Mouse (Mus musculus) kidney, embryonic 14.5 days (tissue): ENCODE data around the gene Bgn. TPM values are rescaled to one million over a fixed set of nuclear protein-coding genes. Genes with fewer than 3 reads are reported as not detected.

ENCODE experiments used
- ATAC-seq: fragments of 200-750 bp; cut with Nextera tagmentation; 2 replicates; pipeline ENCODE4 v1.8.0; 2017; ENCODE audit warnings: moderate number of reproducible peaks, mild to moderate bottlenecking, moderate TSS enrichment, moderate library complexity; ENCODE audit not compliant: low FRiP score, low TSS enrichment
- H3K27ac ChIP-seq: fragments of 300-500 bp; sonication (generic); 2 replicates; pipeline ENCODE4 v1.5.1; 2014; ENCODE audit warnings: low read depth, mild to moderate bottlenecking, low read length, moderate library complexity, mixed read lengths
- H3K27me3 ChIP-seq: fragments of 300-500 bp; sonication (generic); 2 replicates; pipeline ENCODE4 v1.6.1; 2014; ENCODE audit warnings: mild to moderate bottlenecking, low read length; ENCODE audit not compliant: control insufficient read depth, insufficient read depth
- H3K36me3 ChIP-seq: fragments of 300-500 bp; sonication (generic); 2 replicates; pipeline ENCODE4 v1.6.1; 2014; ENCODE audit warnings: low read length, mixed read lengths; ENCODE audit not compliant: control insufficient read depth, insufficient read depth
- H3K4me1 ChIP-seq: fragments of 300-500 bp; sonication (generic); 2 replicates; pipeline ENCODE4 v1.6.1; 2014; ENCODE audit warnings: low read length, mixed read lengths; ENCODE audit not compliant: control insufficient read depth, insufficient read depth
- H3K4me2 ChIP-seq: fragments of 300-500 bp; sonication (generic); replicated peaks from 2 replicates; pipeline ENCODE4 v1.6.1; 2014; ENCODE audit warnings: low read depth, mild to moderate bottlenecking, low read length
- H3K4me3 ChIP-seq: fragments of 300-500 bp; sonication (generic); 2 replicates; pipeline ENCODE4 v1.5.1; 2014; ENCODE audit warnings: mild to moderate bottlenecking, low read length
- H3K9ac ChIP-seq: fragments of 300-500 bp; sonication (generic); 2 replicates; pipeline ENCODE4 v1.6.1; 2014; ENCODE audit warnings: low read depth, mild to moderate bottlenecking, low read length, moderate library complexity
- H3K9me3 ChIP-seq: fragments of 300-500 bp; sonication (generic); 2 replicates; pipeline ENCODE4 v1.6.1; 2016; ENCODE audit warnings: low read length; ENCODE audit not compliant: control insufficient read depth
- WGBS: fragments of 180-500 bp; shearing (Covaris S2); extraction: QIAGEN DNeasy Blood & Tissue Kit; methylation state at CpG from one replicate; pipeline ENCODE4 v1.1.7; 2014; 5-methylcytosine and 5-hydroxymethylcytosine counted together
- polyA plus RNA-seq: library from polyadenylated mRNA; unstranded; fragments of >200 nt; fragmentation: Nextera tagmentation; extraction: Ambion mirVana; gene quantifications from 2 replicates; pipeline ENCODE4 v1.2.1, GENCODE M21; 2014

Bgn gene
- polyA plus RNA-seq, 1 experiment from 2014 or later, result 84.0 TPM

- H3K36me3 ChIP-seq, result no peaks in the 10 kb centered on the region
- H3K4me2 ChIP-seq, result no peak overlapping the region
- no peaks in the 10 kb centered on the region for H3K9me3 ChIP-seq
- 52% methylated on average over 3 of the region's 3 CpGs for WGBS
- no peak overlapping the region for H3K4me3 ChIP-seq
- H3K4me1 ChIP-seq, result no peaks in the 10 kb centered on the region
- no peaks in the 10 kb centered on the region for H3K27me3 ChIP-seq
- H3K9ac ChIP-seq, result no peak overlapping the region
- H3K27ac ChIP-seq, result no peak overlapping the region
- ATAC-seq, result 0 out of 2 replicates have a peak, but pooled peaks have one; percentile 39
Observed at GRCm38 (mm10) chrX:73526410-73526887, 43.0 kb downstream of the Bgn start.

GRCm38 (mm10) chrX:73537875-73538274 is 54.5 kb downstream of the Bgn start:
- Histone ChIP-seq H3K27ac (no peak overlapping the region), H3K9ac (no peak overlapping the region), H3K36me3 (no peaks in the 10 kb centered on the region), H3K4me2 (no peak overlapping the region), H3K9me3 (no peaks in the 10 kb centered on the region), H3K4me1 (no peaks in the 10 kb centered on the region), H3K27me3 (no peaks in the 10 kb centered on the region), H3K4me3 (no peak overlapping the region)
- 86% methylated on average over 7 of the region's 7 CpGs for WGBS
- no peak for ATAC-seq

- 39% methylated on average over 3 of the region's 3 CpGs for WGBS
- H3K4me2 ChIP-seq, result no peak overlapping the region
- H3K27me3 ChIP-seq, result no peaks in the 10 kb centered on the region
- no peaks in the 10 kb centered on the region for H3K9me3 ChIP-seq
- no peak overlapping the region for H3K9ac ChIP-seq
- no peak overlapping the region for H3K27ac ChIP-seq
- no peaks in the 10 kb centered on the region for H3K36me3 ChIP-seq
- no peaks in the 10 kb centered on the region for H3K4me1 ChIP-seq
- H3K4me3 ChIP-seq, result no peak overlapping the region
- ATAC-seq, result no peak
Observed at GRCm38 (mm10) chrX:73543340-73543739, 59.9 kb downstream of the Bgn start.

Other genes starting within 250 kb of the Bgn start
- gene Xlr4c, start 240.5 kb upstream of the Bgn start, polyA plus RNA-seq, result not detected in 2 replicates
- gene Xlr3c, start 218.2 kb upstream of the Bgn start, polyA plus RNA-seq, result not detected in 2 replicates
- 0.31 TPM in 1 of 2 replicates, not detected in the other for gene Xlr5a, start 190.6 kb upstream of the Bgn start, polyA plus RNA-seq
- not detected in 2 replicates for gene Xlr5c, start 190.6 kb upstream of the Bgn start, polyA plus RNA-seq
- not detected in 2 replicates for gene Gm45015, start 146.8 kb upstream of the Bgn start, polyA plus RNA-seq
- 11.1 and 17.1 TPM in 2 replicates for gene Zfp275, start 141.0 kb upstream of the Bgn start, polyA plus RNA-seq
- gene Gm18336, start 84.9 kb upstream of the Bgn start, polyA plus RNA-seq, result not detected in 2 replicates
- gene Zfp92, start 72.5 kb upstream of the Bgn start, polyA plus RNA-seq, result not detected in 2 replicates
- not detected in 2 replicates for gene Trex2, start 48.3 kb upstream of the Bgn start, polyA plus RNA-seq
- 61.2 and 62.3 TPM in 2 replicates for gene Haus7, start 24.6 kb upstream of the Bgn start, polyA plus RNA-seq
- gene Atp2b3, start 19.5 kb downstream of the Bgn start, polyA plus RNA-seq, result 0.29 and 0.42 TPM in 2 replicates
- 9.6 and 26.6 TPM in 2 replicates for gene Dusp9, start 155.8 kb downstream of the Bgn start, polyA plus RNA-seq
- 14.1 and 16.3 TPM in 2 replicates for gene Pnck, start 176.5 kb downstream of the Bgn start, polyA plus RNA-seq
- 9.0 and 10.4 TPM in 2 replicates for gene Slc6a8, start 189.5 kb downstream of the Bgn start, polyA plus RNA-seq
- 228 and 265 TPM in 2 replicates for gene Bcap31, start 232.6 kb downstream of the Bgn start, polyA plus RNA-seq
- 9.3 and 12.0 TPM in 2 replicates for gene Abcd1, start 233.0 kb downstream of the Bgn start, polyA plus RNA-seq